Mouse (Mus musculus) MEL (cell line): Measurements from ENCODE around the gene Cnppd1. TPM values are rescaled to one million over a fixed set of nuclear protein-coding genes. Genes with fewer than 3 reads are reported as not detected.

ENCODE experiments used
- DNase-seq: peaks from one replicate; pipeline ENCODE4 v3.0.0; 2011; ENCODE audit warnings: low read depth, low spot score
- H3K27ac ChIP-seq: 2 replicates; pipeline ENCODE4 v1.5.1; 2012; ENCODE audit warnings: low read depth, mild to moderate bottlenecking, control low read depth, low read length, moderate library complexity; ENCODE audit not compliant: control insufficient read depth
- H3K27me3 ChIP-seq, 2 experiments: fragments of 150-350 bp in 1 of 2; sonication (generic) in 1 of 2; 2 replicates each; pipeline ENCODE4 v1.6.1; 2012; ENCODE audit warnings: low read length in 2 of 2, mild to moderate bottlenecking in 2 of 2, improper control_type of control experiment in 1 of 2, moderate library complexity in 1 of 2; ENCODE audit not compliant: insufficient read depth in 2 of 2, control insufficient read depth in 1 of 2
- H3K36me3 ChIP-seq, 2 experiments: 2 replicates each; pipeline ENCODE4 v1.6.1; 2012 to 2014; ENCODE audit warnings: low read length in 2 of 2, improper control_type of control experiment in 1 of 2, inconsistent platforms in 1 of 2, mild to moderate bottlenecking in 1 of 2; ENCODE audit not compliant: insufficient read depth in 2 of 2, control insufficient read depth in 1 of 2
- H3K4me1 ChIP-seq, 2 experiments: fragments of 150-350 bp in 1 of 2; sonication (generic) in 1 of 2; 2 replicates each; pipeline ENCODE4 v1.6.1; 2012; ENCODE audit warnings: low read length in 2 of 2, improper control_type of control experiment in 1 of 2, mild to moderate bottlenecking in 1 of 2; ENCODE audit not compliant: insufficient read depth in 2 of 2, control insufficient read depth in 1 of 2
- H3K4me3 ChIP-seq, 2 experiments: fragments of 150-350 bp in 1 of 2; sonication (generic) in 1 of 2; 2 replicates each; pipeline ENCODE4 v1.5.1; 2012; ENCODE audit warnings: low read depth in 2 of 2, low read length in 2 of 2, mild to moderate bottlenecking in 2 of 2, moderate library complexity in 2 of 2, control low read depth in 1 of 2, improper control_type of control experiment in 1 of 2; ENCODE audit not compliant: control insufficient read depth in 1 of 2, insufficient read depth in 1 of 2
- H3K79me2 ChIP-seq: 2 replicates; pipeline ENCODE4 v1.6.1; 2012; ENCODE audit warnings: mild to moderate bottlenecking, low read length, moderate library complexity; ENCODE audit not compliant: control insufficient read depth, poor library complexity, insufficient read depth
- H3K9ac ChIP-seq: 2 replicates; pipeline ENCODE4 v1.6.1; 2012; ENCODE audit warnings: low read depth, mild to moderate bottlenecking, control low read depth, low read length, moderate library complexity; ENCODE audit not compliant: control insufficient read depth, poor library complexity, severe bottlenecking
- H3K9me3 ChIP-seq: fragments of 150-350 bp; sonication (generic); replicated peaks from 2 replicates; pipeline ENCODE4 v1.6.1; 2012; ENCODE audit warnings: mild to moderate bottlenecking, low read length, improper control_type of control experiment, moderate library complexity; ENCODE audit not compliant: insufficient read depth
- CHD1 ChIP-seq: IDR thresholded peaks from 2 replicates; pipeline ENCODE4 v1.6.1; 2012; ENCODE audit warnings: low read depth, mild to moderate bottlenecking, inconsistent platforms, low read length, improper control_type of control experiment
- CHD2 ChIP-seq: IDR thresholded peaks from 2 replicates; pipeline ENCODE4 v1.6.1; 2011; ENCODE audit warnings: low read length, improper control_type of control experiment
- CTCF ChIP-seq, 3 experiments: IDR thresholded peaks in 2 of 3; conservative IDR thresholded peaks in 1 of 3; 2 replicates each; pipeline ENCODE4 v1.5.1; 2011 to 2012; ENCODE audit warnings: low read length in 3 of 3, low read depth in 2 of 3, mild to moderate bottlenecking in 2 of 3, improper control_type of control experiment in 1 of 3, inconsistent platforms in 1 of 3, mixed read lengths in 1 of 3, moderate library complexity in 1 of 3; ENCODE audit not compliant: control insufficient read depth in 1 of 3, insufficient read depth in 1 of 3, poor library complexity in 1 of 3, severe bottlenecking in 1 of 3
- E2F4 ChIP-seq: IDR thresholded peaks from 2 replicates; pipeline ENCODE4 v1.6.1; 2011; ENCODE audit warnings: low read depth, low read length, improper control_type of control experiment, borderline replicate concordance
- ELF1 ChIP-seq: IDR thresholded peaks from 2 replicates; pipeline ENCODE4 v1.6.1; 2014; ENCODE audit warnings: low read depth, mild to moderate bottlenecking, inconsistent platforms, low read length, improper control_type of control experiment, moderate library complexity
- EP300 ChIP-seq, 2 experiments: IDR thresholded peaks; 2 replicates each; pipeline ENCODE4 v1.6.1; 2011; ENCODE audit warnings: improper control_type of control experiment in 2 of 2, low read length in 2 of 2, low read depth in 1 of 2, mild to moderate bottlenecking in 1 of 2
- ETS1 ChIP-seq: IDR thresholded peaks from 2 replicates; pipeline ENCODE4 v1.6.1; 2012; ENCODE audit warnings: low read depth, mild to moderate bottlenecking, inconsistent platforms, low read length, improper control_type of control experiment, moderate library complexity
- GABPA ChIP-seq: IDR thresholded peaks from 2 replicates; pipeline ENCODE4 v1.6.1; 2012; ENCODE audit warnings: low read depth, mild to moderate bottlenecking, inconsistent platforms, low read length, improper control_type of control experiment, moderate library complexity
- JUND ChIP-seq: IDR thresholded peaks from 2 replicates; pipeline ENCODE4 v1.6.1; 2011; ENCODE audit warnings: low read depth, mild to moderate bottlenecking, improper control_type of control experiment, low read length
- KAT2A ChIP-seq: conservative IDR thresholded peaks from 2 replicates; pipeline ENCODE4 v1.6.1; 2012; ENCODE audit warnings: low read depth, low read length, improper control_type of control experiment, inconsistent platforms
- MAX ChIP-seq: IDR thresholded peaks from 2 replicates; pipeline ENCODE4 v1.6.1; 2011; ENCODE audit warnings: low read length, improper control_type of control experiment
- MAZ ChIP-seq: IDR thresholded peaks from 2 replicates; pipeline ENCODE4 v1.6.1; 2012; ENCODE audit warnings: low read depth, mild to moderate bottlenecking, inconsistent platforms, low read length, improper control_type of control experiment
- MEF2A ChIP-seq: IDR thresholded peaks from 2 replicates; pipeline ENCODE4 v1.6.1; 2014; ENCODE audit warnings: low read depth, mild to moderate bottlenecking, inconsistent platforms, low read length, improper control_type of control experiment; ENCODE audit not compliant: poor library complexity, insufficient replicate concordance, severe bottlenecking; ENCODE audit errors: extremely low read depth
- MYB ChIP-seq: IDR thresholded peaks from 2 replicates; pipeline ENCODE4 v1.6.1; 2011; ENCODE audit warnings: mild to moderate bottlenecking, low read depth, low read length, improper control_type of control experiment
- MYC ChIP-seq: IDR thresholded peaks from 2 replicates; pipeline ENCODE4 v1.6.1; 2011; ENCODE audit warnings: low read depth, mild to moderate bottlenecking, low read length, improper control_type of control experiment, moderate library complexity
- NELFE ChIP-seq: IDR thresholded peaks from 2 replicates; pipeline ENCODE4 v1.6.1; 2011; ENCODE audit warnings: low read depth, low read length, improper control_type of control experiment
- NRF1 ChIP-seq: IDR thresholded peaks from 2 replicates; pipeline ENCODE4 v1.6.1; 2014; ENCODE audit warnings: low read depth, mild to moderate bottlenecking, inconsistent platforms, low read length, improper control_type of control experiment, moderate library complexity; ENCODE audit not compliant: poor library complexity, insufficient read depth, severe bottlenecking
- POLR2A ChIP-seq, 2 experiments: IDR thresholded peaks; 2 replicates each; pipeline ENCODE4 v1.6.1; 2011 to 2012; ENCODE audit warnings: low read length in 2 of 2, mild to moderate bottlenecking in 2 of 2, control low read depth in 1 of 2, improper control_type of control experiment in 1 of 2, low read depth in 1 of 2, moderate library complexity in 1 of 2; ENCODE audit not compliant: control insufficient read depth in 1 of 2, insufficient read depth in 1 of 2, poor library complexity in 1 of 2
- POLR2AphosphoS2 ChIP-seq: IDR thresholded peaks from 2 replicates; pipeline ENCODE4 v1.6.1; 2011; ENCODE audit warnings: low read length, improper control_type of control experiment
- POLR2AphosphoS5 ChIP-seq: IDR thresholded peaks from 2 replicates; pipeline ENCODE4 v1.6.1; 2012; ENCODE audit warnings: low read depth, borderline replicate concordance, mild to moderate bottlenecking, inconsistent platforms, low read length, moderate library complexity, mixed read lengths
- RAD21 ChIP-seq: IDR thresholded peaks from 2 replicates; pipeline ENCODE4 v1.6.1; 2011; ENCODE audit warnings: mild to moderate bottlenecking, low read depth, low read length, improper control_type of control experiment
- SIN3A ChIP-seq: IDR thresholded peaks from 2 replicates; pipeline ENCODE4 v1.6.1; 2012; ENCODE audit warnings: low read length, improper control_type of control experiment, inconsistent platforms
- SMC3 ChIP-seq: IDR thresholded peaks from 2 replicates; pipeline ENCODE4 v1.6.1; 2011; ENCODE audit warnings: low read depth, low read length, improper control_type of control experiment
- TAL1 ChIP-seq: IDR thresholded peaks from 2 replicates; pipeline ENCODE4 v1.6.1; 2012; ENCODE audit warnings: mild to moderate bottlenecking, inconsistent platforms, low read length, moderate library complexity, mixed read lengths
- TBP ChIP-seq: IDR thresholded peaks from 2 replicates; pipeline ENCODE4 v1.8.0; 2011; ENCODE audit warnings: low read depth, low read length, improper control_type of control experiment
- TCF12 ChIP-seq: IDR thresholded peaks from 2 replicates; pipeline ENCODE4 v1.6.1; 2014; ENCODE audit warnings: low read depth, mild to moderate bottlenecking, inconsistent platforms, low read length, improper control_type of control experiment, moderate library complexity
- UBTF ChIP-seq: IDR thresholded peaks from 2 replicates; pipeline ENCODE4 v1.6.1; 2012; ENCODE audit warnings: low read depth, mild to moderate bottlenecking, inconsistent platforms, low read length, improper control_type of control experiment, moderate library complexity, borderline replicate concordance; ENCODE audit not compliant: insufficient read depth
- USF1 ChIP-seq: IDR thresholded peaks from 2 replicates; pipeline ENCODE4 v1.6.1; 2014; ENCODE audit warnings: low read depth, mild to moderate bottlenecking, inconsistent platforms, low read length, improper control_type of control experiment, moderate library complexity
- USF2 ChIP-seq, 2 experiments: IDR thresholded peaks; 2 replicates each; pipeline ENCODE4 v1.6.1; 2011 to 2012; ENCODE audit warnings: improper control_type of control experiment in 2 of 2, low read length in 2 of 2, borderline replicate concordance in 1 of 2, inconsistent platforms in 1 of 2, low read depth in 1 of 2, mild to moderate bottlenecking in 1 of 2; ENCODE audit not compliant: insufficient read depth in 1 of 2
- ZMIZ1 ChIP-seq: IDR thresholded peaks from 2 replicates; pipeline ENCODE4 v1.6.1; 2012; ENCODE audit warnings: low read depth, mild to moderate bottlenecking, inconsistent platforms, low read length, improper control_type of control experiment, moderate library complexity
- ZNF384 ChIP-seq: IDR thresholded peaks from 2 replicates; pipeline ENCODE4 v1.6.1; 2012; ENCODE audit warnings: low read depth, mild to moderate bottlenecking, inconsistent platforms, low read length, improper control_type of control experiment
- polyA plus RNA-seq, 2 experiments: library from polyadenylated mRNA; stranded (reverse) in 1 of 2; unstranded in 1 of 2; fragments of >175 nt in 1 of 2; fragments of >200 nt in 1 of 2; gene quantifications; 2 replicates each; pipeline versions ENCODE4 v1.2.1 to v1.2.4; 2012; ENCODE audit warnings: low replicate concordance in 2 of 2, low read depth in 1 of 2; ENCODE audit not compliant: insufficient read length in 2 of 2, insufficient read depth in 1 of 2, missing spikeins in 1 of 2
- total RNA-seq: library from RNA; depleted of rRNA; stranded (reverse); fragments of 300-350 nt; gene quantifications from 2 replicates; pipeline ENCODE4 v1.2.3, GENCODE M21; 2012

Gene Cnppd1
- total and polyA plus RNA-seq, 3 experiments: 54.4 to 314 (median 70.1) TPM

DNA sequence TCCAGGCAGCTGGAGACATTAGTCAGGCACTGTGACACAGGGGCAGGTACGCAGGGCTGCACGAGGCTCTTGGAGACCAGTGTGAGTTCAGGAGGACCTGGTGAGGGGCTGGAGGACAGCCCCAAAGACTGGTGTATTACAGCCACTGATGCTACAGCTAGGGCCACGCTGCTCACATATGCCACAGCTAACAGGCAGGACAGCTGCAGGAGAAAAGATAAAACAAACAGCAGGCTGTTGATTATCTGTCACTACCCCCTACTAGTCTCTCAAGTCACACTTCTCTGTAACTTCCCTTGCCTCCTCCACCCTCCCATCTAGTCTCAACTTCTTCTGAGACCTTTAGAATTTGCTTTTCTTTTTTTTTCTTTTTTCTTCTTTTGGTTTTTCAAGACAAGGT is 5.8 kb downstream of the Cnppd1 start (continued):
- TF ChIP-seq NRF1: no peak
- TF ChIP-seq POLR2A (IDR thresholded peaks at IDR 0.05; ENCODE audit: control insufficient read depth in 1 of 2, insufficient read depth in 1 of 2, low read depth in 1 of 2, low read length in 2 of 2, poor library complexity in 1 of 2): peak in 1 of 2 experiments; percentile 42; a peak in 1 of 4 replicates
- TF ChIP-seq CHD2: no peak
- 0 out of 2 replicates have a peak, but pooled peaks have one; percentile 70 for TF ChIP-seq MYB
- peak; percentile 70 for TF ChIP-seq MAZ
- TF ChIP-seq CTCF (IDR thresholded peaks at IDR 0.05 in 2 of 3, conservative IDR thresholded peaks at IDR 0.05 in 1 of 3; ENCODE audit: control insufficient read depth in 1 of 3, insufficient read depth in 1 of 3, low read depth in 2 of 3, low read length in 3 of 3, poor library complexity in 1 of 3, severe bottlenecking in 1 of 3): no peak
- no peak for TF ChIP-seq NELFE
- no peak for TF ChIP-seq MEF2A
- peak; percentile 97 for TF ChIP-seq SIN3A
- peak; percentile 71 for TF ChIP-seq ZNF384
- peak; percentile 59; the same call in 1 of the 2 replicates for TF ChIP-seq TBP
- TF ChIP-seq MYC: peak; percentile 96
- peak; percentile 78 for TF ChIP-seq MAX
- TF ChIP-seq ETS1: peak; percentile 99
- no peak for TF ChIP-seq CHD1
- TF ChIP-seq USF2 (IDR thresholded peaks at IDR 0.05; ENCODE audit: borderline replicate concordance in 1 of 2, insufficient read depth in 1 of 2, low read depth in 1 of 2, low read length in 2 of 2): no peak
- TF ChIP-seq UBTF: no peak
- TF ChIP-seq POLR2AphosphoS2: no peak
- no peak for TF ChIP-seq SMC3
- peak; percentile 95 for TF ChIP-seq TCF12
- TF ChIP-seq ELF1: no peak

DNA sequence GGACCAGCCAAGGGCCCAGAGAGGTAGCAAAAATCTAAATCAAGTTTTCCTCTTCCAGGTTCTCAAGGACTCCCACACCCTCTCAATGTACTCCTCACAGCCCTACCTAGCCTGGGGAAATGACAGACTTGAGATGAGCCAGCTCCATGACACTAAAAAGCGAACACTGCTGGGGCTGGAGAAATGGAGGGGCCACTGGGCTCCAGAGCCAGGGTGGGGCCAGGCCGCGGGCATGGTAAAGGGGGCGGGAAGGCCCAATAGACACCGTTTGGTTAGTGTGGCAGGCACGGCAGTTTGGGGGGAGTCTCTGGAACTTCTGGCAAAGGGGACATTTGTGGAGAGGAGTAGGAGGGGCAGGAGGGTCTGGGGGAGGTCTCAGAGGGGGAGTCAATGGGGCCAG is 6.2 kb downstream of the Cnppd1 start:
- H3K79me2 ChIP-seq: peaks cover 17% of the 10 kb centered on the region
- H3K9me3 ChIP-seq: no peaks in the 10 kb centered on the region
- H3K4me1 ChIP-seq: peaks cover 14 to 44% of the 10 kb centered on the region in 2 experiments
- DNase-seq: no peak
- TF ChIP-seq GABPA (no peak), MEF2A (no peak), NRF1 (no peak), E2F4 (no peak), MYC (no peak), TAL1 (no peak), ZMIZ1 (no peak), CTCF (IDR thresholded peaks at IDR 0.05 in 2 of 3, conservative IDR thresholded peaks at IDR 0.05 in 1 of 3; ENCODE audit: control insufficient read depth in 1 of 3, insufficient read depth in 1 of 3, low read depth in 2 of 3, low read length in 3 of 3, poor library complexity in 1 of 3, severe bottlenecking in 1 of 3) (no peak), ELF1 (no peak), USF1 (no peak), ETS1 (no peak), ZNF384 (no peak), TCF12 (no peak), POLR2AphosphoS5 (no peak), RAD21 (no peak), KAT2A (no peak), JUND (no peak), EP300 (IDR thresholded peaks at IDR 0.05; ENCODE audit: low read depth in 1 of 2, low read length in 2 of 2) (no peak)
- TF ChIP-seq, all 39 proteins: peak for 0
- no peak overlapping the region for H3K4me3 ChIP-seq
- no peaks in the 10 kb centered on the region for H3K27me3 ChIP-seq
- peak overlapping the region; percentile 90 for H3K27ac ChIP-seq
- peaks cover 4 to 38% of the 10 kb centered on the region in 2 experiments; a peak in 3 of 4 replicates for H3K36me3 ChIP-seq
- H3K9ac ChIP-seq: peak overlapping the region; percentile 48
